Comparison of ENCODE assay signal across 11 mouse cellular contexts in genomic region chr3:82111986-82112385, GRCm38 (mm10). TPM values are rescaled to one million over a fixed set of nuclear protein-coding genes. Genes with fewer than 3 reads are reported as not detected.
DNase-seq lines count a peak whose midpoint lies in the region; ATAC-seq and TF ChIP-seq lines count a peak whose summit lies in the region.
"Had no signal": no experiment of that assay in that cellular context is flagged by ENCODE, and none has a peak within 500 bp of the region (broad histone marks: within the 10 kb centered on the region; RNA-seq: fewer than 3 reads in every experiment).

No protein-coding gene starts in this region.

- H3K9ac ChIP-seq in heart, embryonic 15.5 days, result no peak overlapping the region
- H3K9ac ChIP-seq: neural tube, embryonic 13.5 days had no signal

- H3K4me3 ChIP-seq in heart, embryonic 15.5 days, result no peak overlapping the region
- H3K4me3 ChIP-seq in gastrocnemius, adult 2 months, result no peak overlapping the region
- H3K4me3 ChIP-seq: neural tube, embryonic 13.5 days had no signal

- peak overlapping the region; percentile 84 for H3K27ac ChIP-seq in heart, embryonic 15.5 days
- no peak overlapping the region for H3K27ac ChIP-seq in gastrocnemius, adult 2 months
- H3K27ac ChIP-seq: neural tube, embryonic 13.5 days had no signal

- peaks cover 21% of the 10 kb centered on the region for H3K4me1 ChIP-seq in heart, embryonic 15.5 days (replicated peaks)
- H3K4me1 ChIP-seq: neural tube, embryonic 13.5 days had no signal

- H3K27me3 ChIP-seq in heart, embryonic 15.5 days, result no peaks in the 10 kb centered on the region
- H3K27me3 ChIP-seq: neural tube, embryonic 13.5 days had no signal

- no peak for TF ChIP-seq CTCF in gastrocnemius, adult 2 months (IDR thresholded peaks at IDR 0.05)

- H3K9me3 ChIP-seq in heart, embryonic 15.5 days (replicated peaks), result no peaks in the 10 kb centered on the region
- H3K9me3 ChIP-seq: G1E; neural tube, embryonic 13.5 days had no signal

- intact Hi-C loops in gastrocnemius, adult 2 months (cut with DNase I), result no loop called here

- ATAC-seq in heart, embryonic 15.5 days (replicated peaks; ENCODE audit: insufficient number of reproducible peaks, insufficient read depth, low FRiP score, low read depth), result peak; percentile 58; the same call in 1 of the 2 replicates

- peak overlapping the region; percentile 35 for H3K4me2 ChIP-seq in heart, embryonic 15.5 days
- H3K4me2 ChIP-seq: neural tube, embryonic 13.5 days had no signal

- no peaks in the 10 kb centered on the region; the same call in 1 of the 2 replicates for H3K36me3 ChIP-seq in heart, embryonic 15.5 days
- H3K36me3 ChIP-seq: G1E; neural tube, embryonic 13.5 days had no signal

- DNase-seq in adrenal gland, adult 2 months, result peak; percentile 25
- no peak for DNase-seq in adrenal gland, postnatal 4 days (ENCODE audit: low spot score in 2 of 2)
- DNase-seq in adrenal gland, postnatal 10 days, result peak; percentile 41
- DNase-seq in kidney, postnatal 4 days, result peak; percentile 33 to 50
- DNase-seq in thymus, postnatal 14 days, result no peak
- no peak for DNase-seq in gastrocnemius, adult 2 months
- DNase-seq in left cerebral cortex, adult 9 months (ENCODE audit: low spot score in 2 of 2), result no peak
- DNase-seq: cerebellum, adult 9-10 months had no signal

- WGBS in heart, embryonic 15.5 days, result 15% methylated on average over 3 of the region's 3 CpGs

RNA-seq across cellular contexts. Expression of gene Gucy1a1, which starts 33.6 kb away (rescaled TPM):
- 10 to 100 TPM; 22.4 to 32.3 TPM for total RNA-seq in adrenal gland, adult 2 months (2021)
- polyA plus RNA-seq in adrenal gland, adult 2 months (2012; rRNA removed), result 5.3 and 7.9 TPM in 2 replicates
- 10 to 100 TPM; 71.1 to 89.8 TPM for total RNA-seq in adrenal gland, postnatal 4 days (2021)
- 10 to 100 TPM; 41.8 to 47.6 TPM for total RNA-seq in adrenal gland, postnatal 10 days (2021)
- polyA plus RNA-seq in heart, embryonic 15.5 days (2015; fragmentation: Nextera tagmentation; extraction: Ambion mirVana), result 39.1 and 46.6 TPM in 2 replicates
- 1 to 10 TPM; 6.2 to 6.3 TPM for total RNA-seq in gastrocnemius, adult 2 months (2021)
- polyA plus RNA-seq: G1E had no signal

RNA-seq across cellular contexts. Expression of gene Gucy1b1, which starts 37.5 kb away (rescaled TPM):
- total RNA-seq in adrenal gland, adult 2 months (2021), result 10 to 100 TPM in 1 of 2 experiments, 1 to 10 TPM in 1; 7.8 to 12.3 TPM
- 1.0 and 1.3 TPM in 2 replicates for polyA plus RNA-seq in adrenal gland, adult 2 months (2012; rRNA removed)
- 10 to 100 TPM; 19.6 to 19.9 TPM for total RNA-seq in adrenal gland, postnatal 4 days (2021)
- 10 to 100 TPM; 15.5 to 17.1 TPM for total RNA-seq in adrenal gland, postnatal 10 days (2021)
- polyA plus RNA-seq in heart, embryonic 15.5 days (2015; fragmentation: Nextera tagmentation; extraction: Ambion mirVana), result 45.0 and 46.2 TPM in 2 replicates
- total RNA-seq in gastrocnemius, adult 2 months (2021), result 1 to 10 TPM; 3.5 to 4.5 TPM
- polyA plus RNA-seq: G1E had no signal

Comparison
In these comparisons a context has a peak if more than half of its experiments do, and no peak if none do; other contexts are left out.
1. DNase-seq: peak in adrenal gland, adult 2 months (single experiment), adrenal gland, postnatal 10 days (single experiment) and kidney, postnatal 4 days (2 of 2); none in adrenal gland, postnatal 4 days (0 of 2), thymus, postnatal 14 days (single experiment), gastrocnemius, adult 2 months (single experiment) and left cerebral cortex, adult 9 months (0 of 2).